8 mouse cellular contexts compared by ENCODE assay signal in genomic region chr3:122466100-122466730, GRCm38 (mm10).
A peak's percentile ranks its signal among the peaks of the same experiment; 100 is the strongest.
DNase-seq lines count a peak whose midpoint lies in the region; ATAC-seq and TF ChIP-seq lines count a peak whose summit lies in the region.

No protein-coding gene starts in this region.

- no peak for TF ChIP-seq POLR2A in brain, embryonic 14.5 days (IDR thresholded peaks at IDR 0.05; ENCODE audit: borderline replicate concordance, extremely low read depth, insufficient read depth, insufficient read length, poor library complexity, severe bottlenecking)
- no peak for TF ChIP-seq POLR2A in limb, embryonic 14.5 days (IDR thresholded peaks at IDR 0.05; ENCODE audit: borderline replicate concordance, extremely low read depth, insufficient read depth, insufficient read length)

- no peaks in the 10 kb centered on the region for H3K9me3 ChIP-seq in ES-E14 (ENCODE audit: control insufficient read depth, insufficient read depth, low read depth, low read length)
- no peaks in the 10 kb centered on the region for H3K9me3 ChIP-seq in forebrain, embryonic 15.5 days
- H3K9me3 ChIP-seq in limb, embryonic 14.5 days (ENCODE audit: control insufficient read depth, low read length) = no peaks in the 10 kb centered on the region

- no peaks in the 10 kb centered on the region; the same call in 1 of the 2 replicates for H3K36me3 ChIP-seq in ES-E14 (ENCODE audit: control insufficient read depth, insufficient read depth, low read length, poor library complexity, severe bottlenecking)
- no peaks in the 10 kb centered on the region for H3K36me3 ChIP-seq in forebrain, embryonic 15.5 days
- H3K36me3 ChIP-seq in limb, embryonic 14.5 days (ENCODE audit: control insufficient read depth, insufficient read depth, low read length) = no peaks in the 10 kb centered on the region

- peak; percentile 45 to 63 for DNase-seq in left cerebral cortex, adult 18-20 months (ENCODE audit: low spot score in 2 of 2)
- DNase-seq in left cerebral cortex, adult 8-10 months (ENCODE audit: low spot score in 2 of 2) = no peak
- DNase-seq in ES-E14 (ENCODE audit: low read depth, low spot score) = no peak
- DNase-seq in brain, embryonic 14.5 days (ENCODE audit: low read depth) = peak; percentile 86
- peak; percentile 81 for DNase-seq in limb, embryonic 14.5 days (ENCODE audit: low spot score)
- peak; percentile 63 for DNase-seq in retina, adult 2 months (ENCODE audit: low read depth, low spot score)

- H3K9ac ChIP-seq in ES-E14 (ENCODE audit: insufficient read depth, low read depth, low read length, poor library complexity, severe bottlenecking) = no peak overlapping the region
- no peak overlapping the region for H3K9ac ChIP-seq in forebrain, embryonic 15.5 days (replicated peaks)
- H3K9ac ChIP-seq in limb, embryonic 14.5 days (ENCODE audit: low read depth, low read length, severe bottlenecking) = no peak overlapping the region

- H3K27ac ChIP-seq in ES-E14 (ENCODE audit: insufficient read depth, low read depth, low read length, poor library complexity, severe bottlenecking) = no peak overlapping the region
- no peak overlapping the region for H3K27ac ChIP-seq in forebrain, embryonic 15.5 days (replicated peaks)
- H3K27ac ChIP-seq in limb, embryonic 14.5 days (replicated peaks; ENCODE audit: low read depth, low read length) = no peak overlapping the region

- WGBS in forebrain, embryonic 15.5 days = 50% methylated on average over 9 of the region's 9 CpGs
- 50% methylated on average over 9 of the region's 9 CpGs for WGBS in limb, embryonic 14.5 days

- peak; percentile 83; the same call in 1 of the 2 replicates for TF ChIP-seq CTCF in brain, embryonic 14.5 days (IDR thresholded peaks at IDR 0.05; ENCODE audit: borderline replicate concordance, extremely low read depth, insufficient read depth, insufficient read length)

- in situ Hi-C loops in ES-E14 (cut with MboI; ENCODE audit: low sequenced_read_pairs in 2 of 2, unreplicated experiment in 2 of 2) = no loop called here

- no peak overlapping the region for H3K4me3 ChIP-seq in ES-E14 (ENCODE audit: insufficient read depth in 1 of 2, low read depth in 1 of 2, low read length in 2 of 2, poor library complexity in 1 of 2, severe bottlenecking in 1 of 2)
- H3K4me3 ChIP-seq in forebrain, embryonic 15.5 days = no peak overlapping the region
- H3K4me3 ChIP-seq in limb, embryonic 14.5 days (replicated peaks; ENCODE audit: low read length) = no peak overlapping the region

- H3K27me3 ChIP-seq in forebrain, embryonic 15.5 days = no peaks in the 10 kb centered on the region
- no peaks in the 10 kb centered on the region for H3K27me3 ChIP-seq in limb, embryonic 14.5 days (ENCODE audit: control insufficient read depth, insufficient read depth, low read length)

- ATAC-seq in forebrain, embryonic 15.5 days (replicated peaks) = peak; percentile 18; the same call in 1 of the 2 replicates
- 0 out of 2 replicates have a peak, but pooled peaks have one; percentile 42 for ATAC-seq in limb, embryonic 14.5 days (ENCODE audit: low FRiP score, low read depth)
- no peak for ATAC-seq in erythroid progenitor cell, adult 5-6 weeks (replicated peaks; ENCODE audit: low FRiP score, poor library complexity, severe bottlenecking)

- no peak overlapping the region for H3K4me2 ChIP-seq in forebrain, embryonic 15.5 days (replicated peaks)
- no peak overlapping the region for H3K4me2 ChIP-seq in limb, embryonic 14.5 days (replicated peaks; ENCODE audit: low read depth, low read length, severe bottlenecking)

- H3K4me1 ChIP-seq in ES-E14 (ENCODE audit: control insufficient read depth in 2 of 2, insufficient read depth in 2 of 2, low read length in 2 of 2, poor library complexity in 1 of 2) = peaks cover 4 to 17% of the 10 kb centered on the region in 2 experiments; a peak in 2 of 4 replicates
- peaks cover 20% of the 10 kb centered on the region for H3K4me1 ChIP-seq in forebrain, embryonic 15.5 days
- H3K4me1 ChIP-seq in limb, embryonic 14.5 days (ENCODE audit: control insufficient read depth, insufficient read depth, low read length) = peaks cover 13% of the 10 kb centered on the region

TF ChIP-seq in ES-E14, 5 proteins besides CTCF, POLR2A, EP300 and RAD21:
- no peak for TF ChIP-seq ZNF384 (IDR thresholded peaks at IDR 0.05; ENCODE audit: low read depth, low read length)
- TF ChIP-seq ZC3H11A (IDR thresholded peaks at IDR 0.05; ENCODE audit: borderline replicate concordance, low read depth, low read length) = peak; percentile 77

Comparison
In these comparisons a context has a peak if more than half of its experiments do, and no peak if none do; other contexts are left out.
1. DNase-seq: peak in left cerebral cortex, adult 18-20 months (2 of 2), brain, embryonic 14.5 days (single experiment), limb, embryonic 14.5 days (single experiment) and retina, adult 2 months (single experiment); none in left cerebral cortex, adult 8-10 months (0 of 2) and ES-E14 (single experiment).